Mouse (Mus musculus): ENCODE results near the gene Hnf1a. TPM values are rescaled to one million over a fixed set of nuclear protein-coding genes. Genes with fewer than 3 reads are reported as not detected.

Hnf1a gene
- polyA plus RNA-seq, 1 experiment from 2014 or later, result 11.2 TPM

DNA sequence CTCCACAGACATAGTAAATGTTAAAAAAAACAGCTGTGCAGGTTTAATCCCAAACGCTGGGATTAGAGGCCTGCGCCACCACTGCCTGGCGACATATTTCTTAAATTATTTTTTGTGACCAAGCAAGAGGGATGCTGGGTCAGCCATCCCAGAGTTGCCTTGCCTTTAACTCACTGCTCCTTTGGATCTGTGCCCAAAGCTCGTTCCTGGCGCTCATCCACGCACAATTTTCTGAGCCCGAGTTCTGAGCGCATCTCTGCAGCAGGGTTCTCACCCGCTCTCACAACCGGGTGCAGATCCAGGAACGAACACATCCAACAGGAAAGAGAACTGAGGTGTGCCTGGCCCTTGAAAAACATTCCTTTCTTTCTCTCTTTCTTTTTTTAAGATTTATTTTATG lies 7.6 kb upstream of the Hnf1a start:
- no peaks in the 10 kb centered on the region for H3K27me3 ChIP-seq (replicated peaks)
- no peaks in the 10 kb centered on the region for H3K9me3 ChIP-seq
- no peaks in the 10 kb centered on the region for H3K36me3 ChIP-seq
- ATAC-seq (ENCODE audit: insufficient read depth, low FRiP score, low read depth), result no peak
- H3K4me1 ChIP-seq, result peaks cover 11% of the 10 kb centered on the region
- WGBS, result 56% methylated on average over 11 of the region's 11 CpGs
- H3K9ac ChIP-seq, result no peak overlapping the region
- H3K4me3 ChIP-seq (replicated peaks), result no peak overlapping the region
- no peak overlapping the region for H3K4me2 ChIP-seq
- H3K27ac ChIP-seq, result no peak overlapping the region

DNA sequence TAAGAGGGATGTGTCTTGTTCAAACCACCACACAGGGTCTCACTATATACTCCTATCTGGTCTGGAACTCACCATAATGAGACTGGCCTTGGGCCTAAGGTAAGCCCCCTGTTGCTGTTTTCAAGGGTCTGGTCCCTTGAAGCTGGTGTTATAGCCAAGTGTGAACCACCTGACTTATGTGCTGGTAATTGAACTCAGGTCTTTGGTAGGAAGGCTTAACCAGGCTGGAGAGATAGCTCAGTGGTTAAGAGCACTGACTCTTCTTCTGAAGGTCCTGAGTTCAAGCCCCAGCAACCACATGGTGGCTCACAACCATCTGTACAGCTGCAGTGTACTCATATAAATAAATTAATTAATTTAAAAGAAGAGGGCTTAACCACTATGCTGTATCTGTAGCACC lies 6.0 kb upstream of the Hnf1a start:
- H3K27me3 ChIP-seq (replicated peaks), result no peaks in the 10 kb centered on the region
- no peaks in the 10 kb centered on the region for H3K36me3 ChIP-seq
- no peak overlapping the region for H3K4me3 ChIP-seq (replicated peaks)
- peaks cover 11% of the 10 kb centered on the region for H3K4me1 ChIP-seq
- H3K9me3 ChIP-seq, result no peaks in the 10 kb centered on the region
- H3K4me2 ChIP-seq, result no peak overlapping the region
- no peak overlapping the region for H3K9ac ChIP-seq
- no peak for ATAC-seq (ENCODE audit: insufficient read depth, low FRiP score, low read depth)
- H3K27ac ChIP-seq, result no peak overlapping the region

DNA sequence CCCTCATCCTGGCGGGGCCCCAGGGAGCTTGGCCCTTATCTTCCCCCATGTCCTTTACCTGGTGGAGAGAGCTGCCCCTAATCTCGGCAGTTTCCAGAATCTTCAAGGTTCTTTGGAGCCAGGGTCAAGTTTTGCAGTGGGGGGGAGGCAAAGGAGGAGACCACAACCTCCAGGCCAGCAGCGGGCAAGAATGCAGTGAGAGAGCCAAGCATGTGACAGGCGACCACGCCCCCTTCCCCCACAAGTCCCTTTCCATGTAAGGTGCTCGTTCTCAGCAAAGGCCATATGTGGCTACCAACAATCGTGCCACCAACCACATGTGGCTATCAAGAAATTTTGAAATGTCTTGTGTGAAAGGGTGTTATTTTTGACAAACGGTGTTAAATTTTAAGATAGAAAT lies 2.2 kb upstream of the Hnf1a start:
- Histone ChIP-seq H3K4me2 (no peak overlapping the region), H3K36me3 (no peaks in the 10 kb centered on the region), H3K27me3 (replicated peaks) (no peaks in the 10 kb centered on the region), H3K27ac (no peak overlapping the region), H3K4me1 (0 out of 2 replicates have a peak, but pooled peaks cover 5% of the 10 kb centered on the region), H3K4me3 (replicated peaks) (no peak overlapping the region), H3K9ac (no peak overlapping the region), H3K9me3 (no peaks in the 10 kb centered on the region)
- 70% methylated on average over 8 of the region's 8 CpGs for WGBS
- no peak for ATAC-seq (ENCODE audit: insufficient read depth, low FRiP score, low read depth)

DNA sequence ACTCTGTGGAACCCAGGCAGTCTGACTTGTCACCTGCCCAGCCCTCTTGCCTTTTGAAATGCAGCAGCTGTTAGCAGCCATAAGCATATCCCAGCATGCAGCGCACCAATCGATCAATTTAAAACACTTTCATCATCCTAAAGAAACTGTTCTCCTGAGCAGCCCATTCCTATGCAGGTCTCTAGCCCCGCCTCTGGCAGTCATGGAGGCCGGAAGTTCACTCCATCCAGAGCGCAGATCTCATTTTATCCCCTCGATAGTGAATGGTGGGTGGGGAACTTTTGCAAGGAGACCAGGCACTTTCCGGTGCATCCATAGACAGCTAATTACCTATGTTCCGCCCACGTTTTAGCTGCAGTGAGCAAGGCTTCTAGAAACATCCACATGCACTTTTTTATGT lies 1.3 kb upstream of the Hnf1a start:
- Histone ChIP-seq H3K36me3 (no peaks in the 10 kb centered on the region), H3K27me3 (replicated peaks) (no peaks in the 10 kb centered on the region), H3K4me1 (0 out of 2 replicates have a peak, but pooled peaks cover 5% of the 10 kb centered on the region), H3K4me2 (peak overlapping the region; percentile 27), H3K9me3 (no peaks in the 10 kb centered on the region), H3K9ac (no peak overlapping the region), H3K27ac (no peak overlapping the region), H3K4me3 (replicated peaks) (peak overlapping the region; percentile 46; the same call in 1 of the 2 replicates)
- no peak for ATAC-seq (ENCODE audit: insufficient read depth, low FRiP score, low read depth)
- WGBS, result 67% methylated on average over 9 of the region's 9 CpGs

DNA sequence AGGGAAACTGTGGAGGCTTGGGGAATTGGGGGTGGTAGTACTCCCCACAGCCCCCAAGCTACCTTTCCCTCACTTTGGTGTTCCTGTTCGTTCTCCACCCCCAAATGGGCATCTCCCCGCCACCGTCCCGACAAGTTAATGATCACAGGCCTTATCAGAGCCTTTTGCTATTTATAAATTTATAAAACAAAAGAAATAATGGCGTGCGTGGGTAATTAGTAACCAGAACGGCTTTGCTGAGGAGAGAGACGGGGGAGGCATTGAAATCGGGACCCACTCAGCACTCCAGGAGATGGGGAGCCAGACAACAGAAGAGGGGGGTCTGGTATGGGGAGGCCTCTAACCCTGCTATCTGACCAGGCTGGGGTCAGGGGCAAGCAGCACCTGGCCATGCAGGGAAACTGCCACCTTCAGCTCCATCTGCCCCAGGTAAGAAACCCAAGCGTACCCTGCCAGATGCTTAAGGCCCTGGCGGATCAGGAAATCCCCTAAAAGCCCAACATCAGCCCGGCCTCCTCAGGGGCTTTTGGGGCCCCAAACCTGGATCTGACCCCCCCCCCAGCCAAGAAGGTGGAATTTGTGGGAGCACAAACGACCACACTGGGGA lies 1.2 kb downstream of the Hnf1a start:
- H3K27ac ChIP-seq, result peak overlapping the region; percentile 86
- 0 out of 2 replicates have a peak, but pooled peaks cover 5% of the 10 kb centered on the region for H3K4me1 ChIP-seq
- no peaks in the 10 kb centered on the region for H3K27me3 ChIP-seq (replicated peaks)
- peak overlapping the region; percentile 39; the same call in 1 of the 2 replicates for H3K9ac ChIP-seq
- peak overlapping the region; percentile 27; the same call in 1 of the 2 replicates for H3K4me2 ChIP-seq
- no peaks in the 10 kb centered on the region for H3K36me3 ChIP-seq
- no peaks in the 10 kb centered on the region for H3K9me3 ChIP-seq
- WGBS, result 44% methylated on average over 13 of the region's 13 CpGs
- no peak for ATAC-seq (ENCODE audit: insufficient read depth, low FRiP score, low read depth)
- peak overlapping the region; percentile 46 for H3K4me3 ChIP-seq (replicated peaks)

DNA sequence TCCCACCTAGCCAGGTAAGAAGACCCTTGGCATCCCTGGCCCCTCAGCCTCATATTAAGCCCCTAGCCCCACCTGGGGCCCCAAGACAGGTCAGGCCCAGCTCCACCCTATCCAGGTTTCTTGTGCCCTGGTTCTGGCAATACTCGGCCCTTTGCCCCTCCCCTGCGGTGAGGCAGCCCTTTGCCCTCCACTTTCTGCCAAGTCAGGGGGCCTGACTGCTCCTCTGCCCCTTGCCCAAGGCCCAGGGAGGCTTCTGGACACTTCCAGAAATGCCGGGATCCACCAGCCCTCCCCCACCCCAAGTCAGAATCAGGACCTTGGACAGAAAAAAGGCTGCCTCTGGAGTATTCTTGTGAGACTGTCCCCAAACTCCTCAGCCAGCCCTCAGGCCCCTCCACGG lies 1.8 kb downstream of the Hnf1a start:
- peak overlapping the region; percentile 86 for H3K27ac ChIP-seq
- peak overlapping the region; percentile 46 for H3K4me3 ChIP-seq (replicated peaks)
- ATAC-seq (ENCODE audit: insufficient read depth, low FRiP score, low read depth), result no peak
- H3K36me3 ChIP-seq, result no peaks in the 10 kb centered on the region
- no peaks in the 10 kb centered on the region for H3K27me3 ChIP-seq (replicated peaks)
- 0 out of 2 replicates have a peak, but pooled peaks cover 5% of the 10 kb centered on the region for H3K4me1 ChIP-seq
- peak overlapping the region; percentile 42 for H3K4me2 ChIP-seq
- H3K9ac ChIP-seq, result peak overlapping the region; percentile 23
- 15% methylated on average over 4 of the region's 4 CpGs for WGBS
- no peaks in the 10 kb centered on the region for H3K9me3 ChIP-seq

DNA sequence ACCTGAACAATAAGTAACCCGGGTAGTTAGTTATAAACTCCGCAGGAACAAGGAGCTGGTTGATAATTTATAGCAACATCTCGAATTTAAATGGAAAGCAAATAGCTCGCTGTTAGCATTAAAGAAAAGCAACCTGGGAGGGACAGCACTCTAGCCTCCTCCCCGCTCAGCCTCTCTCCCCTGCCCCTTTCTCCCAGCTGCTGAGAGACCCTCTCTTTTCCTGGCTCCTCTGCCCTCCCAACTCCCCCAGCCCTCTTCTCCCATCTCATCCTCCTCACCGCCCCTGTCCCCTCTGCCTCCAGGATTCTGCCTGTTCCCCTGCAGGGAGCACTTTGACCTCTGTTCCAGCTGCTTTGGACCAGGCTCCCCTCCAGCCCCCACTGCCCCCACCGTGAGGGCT lies 2.2 kb downstream of the Hnf1a start:
- no peaks in the 10 kb centered on the region for H3K36me3 ChIP-seq
- H3K9ac ChIP-seq, result peak overlapping the region; percentile 23
- 0 out of 2 replicates have a peak, but pooled peaks cover 5% of the 10 kb centered on the region for H3K4me1 ChIP-seq
- H3K4me2 ChIP-seq, result peak overlapping the region; percentile 42
- H3K9me3 ChIP-seq, result no peaks in the 10 kb centered on the region
- H3K27me3 ChIP-seq (replicated peaks), result no peaks in the 10 kb centered on the region
- 18% methylated on average over 7 of the region's 7 CpGs for WGBS
- no peak for ATAC-seq (ENCODE audit: insufficient read depth, low FRiP score, low read depth)
- peak overlapping the region; percentile 86 for H3K27ac ChIP-seq
- H3K4me3 ChIP-seq (replicated peaks), result peak overlapping the region; percentile 46

DNA sequence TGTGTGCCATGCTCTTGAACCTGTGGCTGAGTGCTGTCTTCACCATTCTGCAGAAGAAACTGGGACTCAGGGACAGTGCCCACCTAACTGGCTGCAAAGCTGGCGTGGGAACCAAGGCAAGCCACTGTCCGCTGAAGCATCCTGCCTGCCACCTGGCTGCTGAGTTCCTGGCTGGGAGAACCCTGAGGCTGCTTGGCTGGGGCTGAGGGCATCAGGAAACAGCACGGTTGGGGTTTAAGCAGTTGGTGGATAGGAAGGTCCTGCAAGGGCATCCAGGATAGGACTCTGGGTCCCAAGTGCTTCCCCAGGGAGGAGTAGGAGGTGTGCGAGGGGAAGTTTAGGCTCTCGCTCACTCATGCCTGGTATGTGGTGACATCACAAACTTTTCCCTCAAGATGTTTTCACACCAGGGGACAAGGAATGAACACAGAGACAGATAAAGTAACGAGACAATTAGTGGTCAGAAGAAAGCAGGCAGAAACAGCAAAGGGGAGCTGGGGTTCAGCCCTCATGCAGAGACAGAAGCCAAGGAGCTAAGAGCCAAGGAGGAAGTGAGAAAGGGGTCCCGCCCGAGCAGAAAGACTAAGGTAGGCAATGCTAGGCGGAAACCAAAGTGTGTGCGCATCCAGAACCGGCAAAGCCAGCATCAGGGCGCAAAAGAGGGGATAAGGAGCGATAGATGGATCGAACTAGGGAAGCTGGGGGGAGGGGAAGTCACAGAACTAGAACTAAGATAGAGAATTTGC lies 3.2 kb downstream of the Hnf1a start:
- peak overlapping the region; percentile 46 for H3K4me3 ChIP-seq (replicated peaks)
- 0 out of 2 replicates have a peak, but pooled peaks cover 5% of the 10 kb centered on the region for H3K4me1 ChIP-seq
- H3K27ac ChIP-seq, result peak overlapping the region; percentile 86
- H3K9me3 ChIP-seq, result no peaks in the 10 kb centered on the region
- WGBS, result 32% methylated on average over 14 of the region's 14 CpGs
- no peaks in the 10 kb centered on the region for H3K27me3 ChIP-seq (replicated peaks)
- no peaks in the 10 kb centered on the region for H3K36me3 ChIP-seq
- ATAC-seq (ENCODE audit: insufficient read depth, low FRiP score, low read depth), result no peak
- no peak overlapping the region for H3K9ac ChIP-seq
- peak overlapping the region; percentile 42 for H3K4me2 ChIP-seq

DNA sequence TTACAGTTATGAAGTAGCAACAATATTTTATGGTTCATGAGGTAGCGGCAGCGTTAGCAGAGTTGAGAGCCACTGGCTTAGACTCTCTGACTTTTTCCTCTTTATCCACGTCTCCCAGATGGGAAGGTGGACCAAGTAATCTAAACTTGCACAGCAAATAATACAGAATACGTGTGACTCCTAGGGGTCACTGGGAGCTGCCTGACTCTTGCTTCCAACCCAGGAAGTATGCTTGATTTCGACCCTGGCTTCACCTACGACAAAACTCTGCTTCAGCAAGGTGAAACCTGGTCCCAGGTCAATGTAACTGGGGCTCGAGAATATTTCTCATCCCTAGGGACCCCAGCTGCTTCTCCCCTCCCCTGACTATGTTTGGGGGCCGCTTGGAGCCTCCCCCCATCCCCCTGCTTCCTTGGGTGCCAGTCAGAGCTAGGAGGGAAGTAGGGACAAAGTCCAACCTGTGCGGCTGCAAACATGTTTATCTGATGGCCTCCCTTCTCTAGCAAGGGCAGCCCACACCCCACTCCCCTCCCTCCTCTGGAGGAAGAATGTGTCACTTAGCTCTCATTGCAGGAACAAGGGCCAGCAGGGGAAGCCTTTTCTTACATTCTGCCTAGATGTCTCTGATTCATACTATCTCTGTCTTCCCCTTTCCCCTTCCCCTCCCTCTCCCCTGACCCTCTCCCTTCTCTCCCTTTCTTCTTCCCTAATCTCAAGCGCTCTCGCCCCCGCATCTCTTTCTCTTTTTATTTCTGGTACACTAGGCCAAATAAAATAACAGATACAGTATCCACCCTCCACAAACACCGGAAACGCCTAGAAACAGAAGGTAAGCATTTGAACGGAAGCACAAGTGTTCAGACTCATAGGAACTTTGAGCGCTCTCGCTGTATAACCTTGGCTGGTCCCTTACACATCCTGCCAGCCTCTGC lies 5.7 kb downstream of the Hnf1a start:
- peaks cover 6% of the 10 kb centered on the region; the same call in 1 of the 2 replicates for H3K4me1 ChIP-seq

DNA sequence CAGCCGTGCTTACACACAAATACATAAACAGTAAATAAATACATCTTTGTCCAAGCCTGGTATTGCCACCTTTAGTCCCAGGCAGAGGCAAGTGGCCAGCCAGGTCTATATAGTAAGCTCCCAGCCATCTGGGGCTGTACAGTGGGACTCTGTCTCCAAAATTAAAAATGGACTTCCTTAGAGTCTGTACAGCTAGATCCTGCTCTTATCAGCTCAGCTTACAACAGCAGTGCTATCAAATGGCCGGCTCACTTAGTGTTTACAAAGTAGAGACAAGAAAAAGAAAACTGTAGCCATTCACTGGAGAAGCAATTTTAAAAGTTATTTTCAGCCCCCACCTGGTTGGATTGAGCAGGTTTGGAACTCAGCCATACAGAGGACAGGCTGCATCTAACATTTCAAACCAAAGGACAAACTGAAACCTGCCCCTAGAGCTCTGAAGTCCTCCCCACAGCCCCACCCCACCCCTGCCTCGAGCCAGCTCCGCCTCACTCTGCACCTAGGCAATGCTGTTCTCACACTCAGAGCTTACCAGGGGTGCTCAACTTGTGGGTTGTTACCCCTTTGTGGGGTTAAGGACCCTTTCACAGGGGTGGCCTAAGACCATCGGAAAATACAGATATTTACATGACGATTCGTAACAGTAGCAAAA lies 6.5 kb downstream of the Hnf1a start:
- H3K4me2 ChIP-seq, result peak overlapping the region; percentile 45
- H3K27ac ChIP-seq, result peak overlapping the region; percentile 91
- WGBS, result 33% methylated on average over 7 of the region's 7 CpGs
- no peaks in the 10 kb centered on the region for H3K27me3 ChIP-seq (replicated peaks)
- ATAC-seq (ENCODE audit: insufficient read depth, low FRiP score, low read depth), result peak; percentile 74
- no peaks in the 10 kb centered on the region for H3K9me3 ChIP-seq
- H3K36me3 ChIP-seq, result no peaks in the 10 kb centered on the region
- H3K4me3 ChIP-seq (replicated peaks), result peak overlapping the region; percentile 14; the same call in 1 of the 2 replicates
- no peak overlapping the region for H3K9ac ChIP-seq
- H3K4me1 ChIP-seq, result peaks cover 6% of the 10 kb centered on the region; the same call in 1 of the 2 replicates

More for the DNA sequence above, 5.7 kb downstream of the Hnf1a start:
- peak overlapping the region; percentile 14; the same call in 1 of the 2 replicates for H3K4me3 ChIP-seq (replicated peaks)
- H3K4me2 ChIP-seq, result peak overlapping the region; percentile 45
- peak; percentile 80 for ATAC-seq (ENCODE audit: insufficient read depth, low FRiP score, low read depth)
- H3K36me3 ChIP-seq, result no peaks in the 10 kb centered on the region
- WGBS, result 39% methylated on average over 17 of the region's 17 CpGs
- H3K27ac ChIP-seq, result peak overlapping the region; percentile 91
- H3K27me3 ChIP-seq (replicated peaks), result no peaks in the 10 kb centered on the region
- H3K9ac ChIP-seq, result no peak overlapping the region
- no peaks in the 10 kb centered on the region for H3K9me3 ChIP-seq

Data from stomach, embryonic 15.5 days (tissue).